In the genomic region with DNA sequence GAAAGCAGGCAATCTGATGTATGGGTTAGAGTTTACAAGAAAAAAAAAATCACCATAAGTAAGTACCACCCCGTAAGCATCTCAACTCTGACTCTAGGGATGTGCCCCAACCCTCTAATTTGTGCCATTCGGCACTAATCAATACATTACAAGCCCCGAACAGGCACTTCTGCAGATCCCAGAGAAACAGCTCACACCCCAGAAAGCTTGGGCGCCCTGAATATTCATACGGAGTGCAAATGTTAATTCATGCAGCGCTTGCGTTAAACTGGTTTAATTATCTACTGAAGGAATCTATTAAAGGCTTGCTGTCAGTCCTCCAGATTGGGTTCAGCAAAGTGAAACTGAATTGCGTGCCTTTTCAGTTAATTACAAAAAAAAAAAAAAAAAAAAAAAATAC, we compare ENCODE assay signal across 10 mouse cellular contexts.
DNase-seq lines count a peak whose midpoint lies in the region; ATAC-seq and TF ChIP-seq lines count a peak whose summit lies in the region.
"Had no signal": no experiment of that assay in that cellular context is flagged by ENCODE, and none has a peak within 500 bp of the region (broad histone marks: within the 10 kb centered on the region; RNA-seq: fewer than 3 reads in every experiment).

No protein-coding gene starts in this region.

- H3K27ac ChIP-seq in heart, embryonic 16.5 days (ENCODE audit: low read length), result no peak overlapping the region
- no peak overlapping the region for H3K27ac ChIP-seq in heart, adult 2 months
- no peak overlapping the region for H3K27ac ChIP-seq in hindbrain, postnatal 0 days
- H3K27ac ChIP-seq in neural tube, embryonic 14.5 days (ENCODE audit: low read depth, low read length), result no peak overlapping the region

- H3K27me3 ChIP-seq in heart, embryonic 16.5 days (ENCODE audit: control insufficient read depth, insufficient read depth, low read length), result no peaks in the 10 kb centered on the region
- no peaks in the 10 kb centered on the region for H3K27me3 ChIP-seq in heart, adult 2 months (ENCODE audit: control insufficient read depth, insufficient read depth, low read length)
- H3K27me3 ChIP-seq in hindbrain, postnatal 0 days (ENCODE audit: insufficient read depth, low read length), result no peaks in the 10 kb centered on the region
- H3K27me3 ChIP-seq in neural tube, embryonic 14.5 days (ENCODE audit: control insufficient read depth, insufficient read depth, low read length), result no peaks in the 10 kb centered on the region

- no peak for TF ChIP-seq EP300 in heart, adult 2 months (IDR thresholded peaks at IDR 0.05; ENCODE audit: insufficient read depth, low read depth, low read length)

- intact Hi-C loops in heart, adult 2 months (cut with DNase I), result no loop called here

- H3K9ac ChIP-seq in heart, embryonic 16.5 days (ENCODE audit: low read length), result no peak overlapping the region
- no peak overlapping the region for H3K9ac ChIP-seq in heart, adult 2 months (ENCODE audit: low read depth, low read length)
- H3K9ac ChIP-seq in hindbrain, postnatal 0 days (replicated peaks; ENCODE audit: low read length), result no peak overlapping the region
- no peak overlapping the region for H3K9ac ChIP-seq in neural tube, embryonic 14.5 days (replicated peaks; ENCODE audit: low read depth, low read length)

- no peaks in the 10 kb centered on the region for H3K4me1 ChIP-seq in heart, embryonic 16.5 days (ENCODE audit: control insufficient read depth, insufficient read depth, low read length)
- no peaks in the 10 kb centered on the region for H3K4me1 ChIP-seq in heart, adult 2 months (ENCODE audit: control insufficient read depth, insufficient read depth, low read length)
- no peaks in the 10 kb centered on the region for H3K4me1 ChIP-seq in hindbrain, postnatal 0 days (ENCODE audit: insufficient read depth, low read length)
- H3K4me1 ChIP-seq in neural tube, embryonic 14.5 days (ENCODE audit: control insufficient read depth, insufficient read depth, low read length), result no peaks in the 10 kb centered on the region

- H3K36me3 ChIP-seq in heart, embryonic 16.5 days (ENCODE audit: control insufficient read depth, insufficient read depth), result no peaks in the 10 kb centered on the region
- H3K36me3 ChIP-seq in heart, adult 2 months (ENCODE audit: control insufficient read depth, insufficient read depth, low read length), result no peaks in the 10 kb centered on the region
- no peaks in the 10 kb centered on the region for H3K36me3 ChIP-seq in hindbrain, postnatal 0 days (ENCODE audit: insufficient read depth, low read length)
- no peaks in the 10 kb centered on the region for H3K36me3 ChIP-seq in neural tube, embryonic 14.5 days (ENCODE audit: control insufficient read depth, insufficient read depth, low read length)

- WGBS in heart, embryonic 16.5 days, result 48% methylated on average over 8 of the region's 8 CpGs
- WGBS in heart, adult 2 months, result 44% methylated on average over 8 of the region's 8 CpGs
- 21% methylated on average over 8 of the region's 8 CpGs for WGBS in hindbrain, postnatal 0 days
- 31% methylated on average over 8 of the region's 8 CpGs for WGBS in neural tube, embryonic 14.5 days

- no peak for ATAC-seq in heart, embryonic 16.5 days (replicated peaks; ENCODE audit: extremely low read depth, insufficient read depth, low FRiP score)
- ATAC-seq in hindbrain, postnatal 0 days, result peak; percentile 43
- ATAC-seq in neural tube, embryonic 14.5 days (ENCODE audit: low read depth), result peak; percentile 61; the same call in 1 of the 2 replicates

- no peaks in the 10 kb centered on the region for H3K9me3 ChIP-seq in heart, embryonic 16.5 days (replicated peaks; ENCODE audit: control insufficient read depth, low read length)
- H3K9me3 ChIP-seq in hindbrain, postnatal 0 days (ENCODE audit: low read length), result no peaks in the 10 kb centered on the region
- no peaks in the 10 kb centered on the region for H3K9me3 ChIP-seq in neural tube, embryonic 14.5 days (ENCODE audit: control insufficient read depth, low read length)

- no peak for DNase-seq in heart, adult 2 months
- DNase-seq in right cerebral cortex, adult 18-20 months, result peak; percentile 3
- no peak for DNase-seq in right cerebral cortex, postnatal 25 days
- DNase-seq in hindbrain, postnatal 0 days (ENCODE audit: low spot score), result peak; percentile 25
- DNase-seq in retina, embryonic 14.5 days (ENCODE audit: low spot score), result no peak
- no peak for DNase-seq in urinary bladder, postnatal 36 days (ENCODE audit: low spot score in 2 of 2)
- DNase-seq: lung, adult 18-20 months; retina, postnatal 1 day had no signal

- H3K79me2 ChIP-seq in heart, adult 2 months (replicated peaks; ENCODE audit: control insufficient read depth, insufficient read depth, low read length), result no peaks in the 10 kb centered on the region

- H3K4me2 ChIP-seq in heart, embryonic 16.5 days (ENCODE audit: low read depth, low read length), result 0 out of 2 replicates have a peak overlapping the region, but pooled peaks have one; percentile 15
- peak overlapping the region; percentile 47 for H3K4me2 ChIP-seq in hindbrain, postnatal 0 days (ENCODE audit: low read depth, low read length)
- H3K4me2 ChIP-seq in neural tube, embryonic 14.5 days (ENCODE audit: low read depth, low read length), result no peak overlapping the region

- no peak for TF ChIP-seq CTCF in heart, adult 2 months (IDR thresholded peaks at IDR 0.05)
- no peak for TF ChIP-seq CTCF in hindbrain, postnatal 0 days (IDR thresholded peaks at IDR 0.05; ENCODE audit: low read depth)

- TF ChIP-seq POLR2A in heart, adult 2 months (IDR thresholded peaks at IDR 0.05; ENCODE audit: insufficient read depth, low read depth, low read length), result no peak

- H3K4me3 ChIP-seq in heart, embryonic 16.5 days (ENCODE audit: low read length), result no peak overlapping the region
- H3K4me3 ChIP-seq in heart, adult 2 months, result no peak overlapping the region
- H3K4me3 ChIP-seq in hindbrain, postnatal 0 days (ENCODE audit: low read length), result peak overlapping the region; percentile 19
- no peak overlapping the region for H3K4me3 ChIP-seq in neural tube, embryonic 14.5 days (ENCODE audit: low read depth, low read length)

Comparison
In these comparisons a context has a peak if more than half of its experiments do, and no peak if none do; other contexts are left out.
1. DNase-seq: peak in right cerebral cortex, adult 18-20 months (single experiment) and hindbrain, postnatal 0 days (single experiment); none in heart, adult 2 months (0 of 2), right cerebral cortex, postnatal 25 days (single experiment), retina, embryonic 14.5 days (single experiment) and urinary bladder, postnatal 36 days (0 of 2).